Mouse (Mus musculus) gastrocnemius, adult 8-10 months (tissue): ENCODE results near the gene Ap5z1. TPM values are rescaled to one million over a fixed set of nuclear protein-coding genes. Genes with fewer than 3 reads are reported as not detected.

Experiments
- DNase-seq, 2 experiments: peaks; one replicate each; pipeline ENCODE4 v3.0.0; 2022; ENCODE audit warnings: low spot score in 2 of 2
- total RNA-seq, 4 experiments: library from RNA; stranded (reverse); gene quantifications; 2 replicates each; pipeline ENCODE4 v1.2.4; 2022

Gene Ap5z1
- total RNA-seq, 4 experiments from 2014 or later: 3.7 to 5.0 (median 4.1) TPM

- no peak for DNase-seq
These were observed 6.1 kb downstream of the Ap5z1 start for GRCm38 (mm10) chr5:142469796-142470195.

DNA sequence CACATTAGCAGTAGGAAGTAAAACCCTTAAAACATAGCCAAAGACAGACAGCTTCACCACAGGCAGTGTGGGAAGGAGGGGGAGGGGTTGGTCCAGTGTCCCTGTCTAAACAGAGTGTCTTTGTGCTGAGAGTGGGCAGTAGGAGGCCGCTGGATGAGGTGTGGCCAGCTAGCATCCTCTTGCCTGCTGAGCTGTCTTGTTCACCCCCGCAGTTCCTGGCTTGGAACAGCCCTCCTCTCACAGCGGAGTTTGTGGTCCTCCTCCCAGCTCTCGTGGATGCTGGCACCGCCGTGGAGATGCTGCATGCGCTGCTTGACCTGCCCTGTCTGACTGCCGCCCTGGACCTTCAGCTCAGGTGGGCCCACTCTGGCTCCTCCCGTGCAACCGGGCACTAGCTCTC lies 10.0 kb downstream of the Ap5z1 start:
- DNase-seq: no peak

- no peak for DNase-seq
These were observed 11.9 kb downstream of the Ap5z1 start for GRCm38 (mm10) chr5:142475669-142476068.

- DNase-seq: no peak
These were observed 13.6 kb downstream of the Ap5z1 start for GRCm38 (mm10) chr5:142477346-142477745.

DNA sequence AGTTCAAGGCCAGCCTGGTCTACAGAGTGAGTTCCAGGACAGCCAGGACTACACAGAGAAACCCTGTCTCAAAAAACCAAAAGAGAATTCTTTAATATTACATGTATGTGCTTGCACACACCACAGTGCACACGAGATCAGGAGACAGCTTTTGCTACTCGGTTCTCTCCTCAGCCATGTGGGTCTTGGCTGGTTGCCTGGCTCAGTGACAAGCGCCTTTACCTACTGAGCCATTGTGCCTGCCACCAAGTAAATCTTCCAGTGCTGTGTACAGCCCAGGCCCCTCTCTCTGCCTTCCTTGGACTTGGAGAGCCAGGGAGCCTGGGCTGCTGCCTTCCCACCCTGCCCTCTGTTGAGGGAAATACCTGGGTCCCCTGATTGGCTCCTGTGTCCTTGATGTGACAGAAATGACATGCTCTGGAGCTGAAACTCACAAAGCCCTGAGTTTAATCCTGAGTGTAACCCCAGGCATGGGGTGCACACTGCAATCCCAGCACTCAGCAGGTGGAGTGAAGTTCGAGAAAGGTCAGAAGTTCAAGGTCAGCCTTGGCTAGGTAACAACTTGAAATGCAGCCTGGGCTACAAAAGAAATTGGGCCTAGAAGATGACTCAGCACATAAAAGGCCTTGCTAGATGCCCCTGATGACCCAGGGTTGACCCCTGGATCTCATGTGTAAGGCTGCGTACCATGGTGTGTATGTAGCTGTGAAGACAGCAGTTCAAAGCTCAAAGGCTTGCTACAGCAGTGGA lies 14.3 kb downstream of the Ap5z1 start:
- no peak for DNase-seq

GRCm38 (mm10) chr5:142478829-142479435 lies 15.2 kb downstream of the Ap5z1 start:
- DNase-seq: peak; percentile 61 to 76

- DNase-seq: no peak
These were observed 18.8 kb downstream of the Ap5z1 start for GRCm38 (mm10) chr5:142482512-142482911.

DNA sequence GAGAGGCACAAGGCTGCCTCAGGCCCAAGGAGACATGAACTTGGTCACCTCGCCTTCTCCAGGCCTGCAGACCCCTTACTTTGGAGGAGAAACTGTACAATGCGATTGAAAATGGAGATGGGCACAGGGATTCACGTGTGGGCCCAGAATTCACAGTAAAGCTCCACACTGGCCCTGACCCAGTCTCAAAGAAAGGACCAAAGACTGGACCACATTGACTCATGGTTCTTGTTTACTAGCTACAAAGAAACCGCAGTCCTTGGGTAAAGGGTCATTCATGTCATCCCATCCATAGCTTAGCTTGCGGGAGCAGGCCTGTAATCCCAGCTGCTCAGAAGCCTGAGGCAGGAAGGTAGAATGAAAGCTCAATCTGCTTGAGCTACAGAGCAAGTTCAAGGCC lies 19.8 kb downstream of the Ap5z1 start:
- no peak for DNase-seq

GRCm38 (mm10) chr5:142486654-142487053 lies 22.9 kb downstream of the Ap5z1 start:
- no peak for DNase-seq

- DNase-seq: no peak
These were observed 26.4 kb downstream of the Ap5z1 start for GRCm38 (mm10) chr5:142489955-142490707.

DNA sequence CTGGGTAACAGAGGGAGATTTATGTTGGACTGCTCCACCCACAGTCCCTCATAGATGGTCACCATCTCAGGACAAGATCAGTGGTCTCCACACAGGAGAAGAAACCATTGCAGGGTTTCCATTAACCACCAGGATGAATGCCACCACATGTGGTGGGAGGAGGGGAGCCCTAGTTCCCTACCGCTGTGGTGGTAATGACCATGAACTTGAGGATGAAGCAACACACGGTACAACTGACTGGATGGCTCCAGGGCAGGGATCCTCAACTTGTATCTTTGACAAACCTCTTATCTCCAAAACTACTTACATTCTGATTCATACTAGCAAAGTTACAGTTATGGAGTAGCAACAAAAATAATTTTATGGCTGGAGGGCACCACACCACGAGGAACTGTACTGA lies 29.6 kb downstream of the Ap5z1 start:
- DNase-seq: no peak

- no peak for DNase-seq
These were observed 31.8 kb downstream of the Ap5z1 start for GRCm38 (mm10) chr5:142495321-142496096.

- no peak for DNase-seq
These were observed 35.2 kb downstream of the Ap5z1 start for GRCm38 (mm10) chr5:142498964-142499363.

- DNase-seq: no peak
These were observed 37.2 kb downstream of the Ap5z1 start for GRCm38 (mm10) chr5:142500918-142501317.

DNA sequence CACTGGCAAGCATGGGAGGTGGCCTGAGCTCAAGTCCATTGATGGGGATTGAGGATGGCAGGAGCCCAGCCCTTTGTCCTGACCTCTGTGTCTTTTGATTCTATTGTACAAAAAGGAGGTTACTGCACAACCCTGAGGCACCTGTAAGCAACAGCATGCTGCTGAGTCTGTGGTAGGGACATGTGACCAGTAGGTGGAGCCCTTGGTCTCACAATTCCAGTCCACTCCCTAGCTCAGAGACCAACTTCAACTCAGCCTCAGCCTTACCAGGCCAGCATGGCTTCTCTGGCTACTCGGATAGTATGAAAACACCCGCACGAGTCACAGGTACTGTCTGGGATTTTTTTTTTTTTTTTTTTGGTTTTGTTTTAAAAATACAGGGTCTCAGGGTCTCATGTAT lies 38.7 kb downstream of the Ap5z1 start:
- peak; percentile 68 to 75 for DNase-seq

DNA sequence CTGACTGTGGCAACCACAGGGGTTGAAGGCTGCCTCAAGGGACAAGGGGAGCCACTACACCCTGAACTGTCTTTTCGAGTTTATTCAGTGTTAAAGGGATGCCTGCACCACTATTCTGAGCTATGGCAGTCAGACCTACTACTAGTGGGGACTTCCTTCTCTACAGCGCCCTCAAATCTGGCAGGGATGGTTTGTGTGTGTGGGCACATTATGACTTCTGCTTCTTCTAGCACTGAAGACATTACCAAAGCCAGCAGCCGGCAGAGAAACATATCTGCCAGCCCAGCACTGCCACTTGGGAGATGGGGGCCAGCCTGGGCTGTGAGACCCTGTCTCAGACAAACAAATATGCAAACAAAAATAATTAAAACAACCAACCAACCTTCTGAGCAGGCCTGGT lies 40.4 kb downstream of the Ap5z1 start:
- no peak for DNase-seq

DNA sequence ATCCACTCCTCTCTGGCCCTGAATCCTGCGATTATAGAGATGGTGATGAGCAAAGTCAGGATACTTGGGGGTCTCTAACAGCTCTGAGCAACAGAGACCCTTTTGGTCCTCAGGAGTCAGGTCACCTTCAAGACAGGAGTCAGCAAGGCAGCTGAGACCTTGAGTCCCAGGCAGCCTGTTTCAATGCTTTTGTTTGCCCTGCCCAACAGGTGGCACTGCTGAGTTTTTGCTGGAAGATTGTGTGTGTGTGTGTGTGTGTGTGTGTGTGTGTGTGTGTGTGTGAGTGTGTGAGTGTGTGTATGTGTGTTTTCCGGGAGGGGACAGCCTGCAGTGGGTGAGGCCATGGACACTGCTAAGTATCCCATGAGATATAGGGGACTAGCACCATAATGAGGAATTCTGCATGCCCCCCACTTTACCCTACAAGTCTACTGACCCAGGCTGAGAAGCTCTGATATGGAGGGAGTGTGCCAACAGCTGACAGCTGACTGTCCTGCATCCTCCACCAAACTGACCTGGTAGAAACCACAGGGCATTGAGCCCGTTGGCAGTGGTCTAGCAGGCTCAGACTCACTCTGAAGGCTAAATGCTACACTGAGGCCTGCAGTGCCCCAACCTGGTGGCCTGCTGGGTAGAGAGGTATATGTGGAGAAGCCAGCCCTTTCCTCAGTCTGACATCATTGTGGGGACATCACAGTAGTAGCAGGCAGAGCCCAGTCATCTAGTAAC lies 42.1 kb downstream of the Ap5z1 start:
- DNase-seq: no peak

GRCm38 (mm10) chr5:142509141-142510060 lies 45.7 kb downstream of the Ap5z1 start:
- no peak for DNase-seq

GRCm38 (mm10) chr5:142510061-142510414 lies 46.3 kb downstream of the Ap5z1 start:
- no peak for DNase-seq

GRCm38 (mm10) chr5:142512112-142512511 lies 48.4 kb downstream of the Ap5z1 start:
- no peak for DNase-seq
